Mouse (Mus musculus) heart, adult 11 months (tissue): ENCODE measurements around the gene Nudt2.
A peak's percentile ranks its signal among the peaks of the same experiment; 100 is the strongest.
"Not testable (repeated sequence)": the region's sequence is repeated elsewhere in the genome, so short reads cannot be mapped to it uniquely, and the experiment has no call there.

Source experiments
- DNase-seq: peaks from one replicate; pipeline ENCODE4 v3.0.0; 2022

The Nudt2 gene

DNA sequence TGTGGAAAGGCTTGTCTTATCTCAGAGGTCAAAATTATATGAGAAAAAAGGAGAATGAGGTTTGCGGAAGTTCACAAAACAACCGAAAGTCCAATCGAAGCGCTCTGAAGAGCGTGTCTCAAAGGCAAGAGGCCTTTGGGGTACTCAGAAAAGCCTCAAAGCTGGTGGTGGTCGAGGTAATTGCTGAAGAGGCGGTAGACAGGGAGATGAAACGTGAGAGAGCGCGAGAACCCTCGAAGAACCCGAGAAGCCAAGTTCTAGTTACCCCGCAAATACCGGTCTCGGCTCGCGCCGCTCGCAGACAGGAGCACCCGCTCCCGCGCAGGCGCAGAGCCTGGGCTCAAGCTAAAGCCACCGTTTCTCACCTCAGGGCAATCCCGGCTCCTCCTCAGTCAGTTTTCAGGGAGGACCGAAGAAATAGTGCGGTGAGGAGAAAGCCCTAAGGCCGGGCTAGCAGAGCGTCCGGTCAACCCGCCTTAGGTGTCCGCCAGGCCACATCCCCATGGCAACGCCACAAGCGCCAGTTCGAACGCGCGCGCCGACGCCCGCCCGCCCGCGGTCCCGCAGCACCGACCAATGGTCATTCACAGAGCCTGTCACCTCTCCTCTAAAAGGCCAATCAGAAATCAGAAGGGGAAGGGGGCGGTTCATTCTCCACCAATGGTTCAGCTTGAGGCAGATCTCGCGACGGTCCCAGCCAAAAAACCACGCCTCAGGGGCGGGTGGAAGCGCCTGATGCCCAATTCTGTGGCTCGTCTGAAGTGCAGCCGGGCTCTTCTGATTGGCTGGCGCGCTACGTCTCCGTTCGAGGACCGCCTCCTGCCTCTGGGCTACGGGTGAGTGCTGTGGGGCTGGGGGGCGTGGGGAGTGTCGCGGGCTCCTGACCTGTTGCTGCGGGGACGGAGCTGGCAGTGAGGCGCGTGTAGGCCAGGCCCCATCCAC is at the start of gene Nudt2, which contains the start of gene Kif24:
Gene Nudt2 (plus strand): TSS at position 807 of the 942 bp plus-strand sequence.
Gene Kif24 (minus strand): TSS at position 543 of the 942 bp plus-strand sequence.
- DNase-seq: peak; percentile 100

DNA sequence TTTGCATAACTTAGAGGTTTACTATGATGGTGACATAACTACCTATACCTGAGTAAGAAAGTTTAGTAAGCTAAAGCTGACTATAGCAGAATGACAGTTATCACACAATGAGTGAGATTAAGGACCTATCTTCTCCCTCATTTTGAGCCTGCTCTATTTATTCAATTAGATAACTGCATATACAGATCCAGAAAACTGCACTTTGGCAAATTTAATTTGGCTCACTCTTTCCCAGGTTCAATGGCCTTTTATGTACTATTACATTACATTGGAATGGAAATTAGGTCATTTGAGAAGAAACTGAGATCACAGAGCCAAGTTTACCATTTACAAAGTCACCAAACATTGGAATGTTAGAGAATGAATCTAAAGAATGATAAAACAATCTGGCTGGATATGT is 48.0 kb upstream of the Nudt2 start:
- DNase-seq: no peak

DNA sequence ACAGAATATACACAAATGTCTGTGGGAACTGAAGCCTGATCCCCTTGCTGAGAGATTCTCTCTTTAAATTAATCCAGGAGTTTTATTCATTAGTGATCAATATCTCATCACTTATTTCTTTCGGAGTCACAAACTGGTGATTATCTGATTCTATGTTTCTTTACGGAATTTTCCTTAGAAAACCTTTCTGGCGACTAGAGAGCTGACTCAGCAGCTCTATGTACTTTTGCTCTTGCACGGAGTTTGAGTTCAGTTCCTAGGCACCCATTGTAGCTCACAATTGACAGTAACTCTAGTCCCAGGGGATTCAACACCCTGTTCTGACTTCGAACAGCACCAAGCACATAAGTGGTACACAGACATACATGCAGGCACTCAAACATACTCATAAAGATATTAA is 26.0 kb upstream of the Nudt2 start:
- DNase-seq: no peak

DNA sequence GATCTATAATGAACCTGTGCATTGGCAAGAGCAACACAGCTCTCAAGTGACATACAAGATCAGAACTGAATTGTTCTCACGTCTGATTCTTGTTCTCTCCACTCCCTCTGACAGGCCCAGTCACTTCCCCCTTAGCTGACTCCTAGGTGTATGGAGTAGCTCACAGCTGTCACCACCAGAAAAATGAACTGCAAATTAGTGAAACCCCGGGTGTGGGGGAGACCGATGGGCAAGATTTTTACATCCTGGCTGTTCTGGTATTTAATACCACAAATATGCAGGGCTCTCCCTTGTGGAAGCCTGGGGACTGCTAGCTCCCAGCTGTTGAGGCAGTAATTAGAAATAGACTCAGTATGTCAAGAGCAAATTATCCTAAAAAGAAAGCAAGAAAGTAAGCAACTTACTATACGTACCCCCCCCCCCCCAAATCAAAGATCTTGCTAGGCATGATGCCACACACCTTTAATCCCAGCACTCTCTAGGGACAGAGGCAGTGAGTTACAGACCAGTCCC is 22.1 kb upstream of the Nudt2 start:
- DNase-seq: no peak

DNA sequence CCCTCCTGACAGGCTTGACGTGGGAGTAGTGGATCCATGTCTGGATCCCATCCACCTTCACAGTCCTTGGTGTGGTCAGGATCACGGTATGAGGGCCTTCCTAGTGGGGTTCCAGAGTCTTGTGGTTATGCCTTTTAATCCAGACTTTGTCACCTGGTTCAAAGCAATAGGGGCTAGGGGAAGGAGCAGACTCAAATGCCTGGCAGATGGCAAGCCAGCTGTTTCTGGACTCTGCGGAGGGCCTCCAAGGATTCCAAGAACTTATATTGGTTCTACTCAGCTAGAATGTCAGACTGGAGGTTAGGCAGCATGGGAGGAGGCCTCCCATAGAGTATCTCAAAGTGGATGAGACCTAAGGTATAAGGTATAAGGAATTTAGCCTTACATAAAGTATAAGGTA is 17.4 kb upstream of the Nudt2 start:
- DNase-seq: no peak

DNA sequence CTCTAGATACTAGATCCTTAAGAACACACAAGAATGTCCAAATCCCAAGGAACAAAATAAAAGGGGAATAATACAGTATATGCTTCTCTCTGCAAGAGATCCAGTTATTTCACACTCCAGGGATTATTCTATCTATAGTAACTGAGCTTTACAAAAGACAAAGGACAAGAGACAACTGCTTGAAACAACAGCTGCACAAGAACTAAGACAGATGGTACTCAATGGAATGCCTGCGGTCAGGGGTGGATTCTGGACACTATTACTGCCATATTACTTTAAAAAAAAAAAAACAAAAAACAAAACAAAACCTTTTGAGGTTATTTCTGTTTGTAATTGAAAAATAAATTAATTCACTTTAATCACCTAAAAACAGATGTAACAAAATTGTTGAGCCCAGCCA is 4.3 kb upstream of the Nudt2 start:
- no peak for DNase-seq

DNA sequence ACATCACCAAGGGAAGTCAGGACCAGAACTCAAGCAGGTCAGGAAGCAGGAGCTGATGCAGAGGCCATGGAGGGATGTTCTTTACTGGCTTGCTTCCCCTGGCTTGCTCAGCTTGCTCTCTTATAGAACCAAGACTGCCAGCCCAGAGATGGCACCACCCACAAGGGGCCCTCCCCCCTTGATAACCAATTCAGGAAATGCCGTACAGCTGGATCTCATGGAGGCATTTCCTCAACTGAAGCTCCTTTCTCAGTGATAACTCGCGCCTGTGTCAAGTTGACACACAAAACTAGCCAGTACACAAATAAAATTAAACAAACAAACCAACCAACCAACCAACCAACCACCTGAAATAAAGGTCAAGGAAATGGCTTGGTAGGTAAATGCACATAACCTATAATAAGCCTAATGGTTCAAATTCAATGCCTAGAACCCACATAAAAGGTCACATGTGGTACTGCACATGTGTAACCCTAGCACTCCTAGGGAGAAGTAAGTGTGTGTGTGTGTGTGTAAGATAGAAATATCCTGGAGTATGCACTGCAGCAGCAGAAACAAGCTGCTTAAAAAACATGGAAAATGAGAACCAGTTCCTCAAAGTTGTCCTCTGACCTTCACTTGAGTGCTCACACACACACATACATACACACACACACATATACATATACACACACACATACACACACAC is 1.8 kb upstream of the Nudt2 start:
- not testable (repeated sequence) for DNase-seq

DNA sequence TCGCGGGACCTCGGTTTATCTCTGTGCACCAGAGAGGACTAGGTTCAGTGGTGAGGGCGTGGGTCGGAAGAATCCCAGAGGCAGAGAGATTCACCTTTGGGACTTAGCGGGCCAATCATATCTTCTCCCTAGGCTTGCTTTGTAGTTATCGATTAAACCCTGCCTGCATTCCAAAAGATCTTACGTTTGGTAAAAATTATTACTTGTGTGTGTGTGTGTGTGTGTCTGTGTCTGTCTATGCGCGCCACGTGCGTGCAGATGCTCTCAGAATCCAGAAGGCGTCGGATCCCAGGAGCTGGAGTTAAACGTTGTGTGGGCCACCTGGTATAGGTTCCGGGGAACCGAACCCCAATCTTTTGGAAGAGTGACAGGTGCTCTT is 325 bp downstream of the Nudt2 start:
- DNase-seq: no peak

DNA sequence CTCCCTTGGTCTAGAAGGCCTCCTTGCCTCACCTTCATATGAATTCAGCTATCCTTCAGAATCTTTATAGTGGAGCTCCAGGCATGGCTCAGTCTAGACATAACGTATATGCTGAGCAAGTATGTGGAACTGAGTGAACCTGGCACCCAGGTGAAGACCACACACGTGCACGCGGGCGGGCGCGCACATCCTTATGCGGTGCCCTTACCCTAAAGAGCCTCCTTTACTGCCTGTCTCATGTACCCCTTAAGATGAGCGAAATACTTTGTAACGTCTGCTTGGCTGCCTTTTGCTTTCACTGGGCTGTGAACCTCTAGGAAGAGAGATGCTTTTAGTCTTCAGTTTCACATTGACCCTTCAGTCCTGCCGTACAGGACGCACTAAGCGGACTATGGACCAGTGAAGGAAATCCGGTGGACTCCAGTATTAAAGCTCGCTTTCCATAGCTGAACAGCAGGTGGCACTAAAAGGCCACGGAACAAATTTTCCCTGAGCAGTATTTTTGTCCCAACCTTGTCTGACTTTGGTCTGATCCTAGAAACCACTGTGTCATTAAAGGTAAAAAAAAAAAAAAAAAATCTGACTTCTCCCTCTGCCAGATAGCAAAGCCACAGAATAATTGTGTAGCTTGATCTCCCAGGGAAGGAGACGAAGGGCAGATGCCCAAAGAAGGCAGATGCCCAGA is 3.6 kb downstream of the Nudt2 start:
- DNase-seq: peak; percentile 93

DNA sequence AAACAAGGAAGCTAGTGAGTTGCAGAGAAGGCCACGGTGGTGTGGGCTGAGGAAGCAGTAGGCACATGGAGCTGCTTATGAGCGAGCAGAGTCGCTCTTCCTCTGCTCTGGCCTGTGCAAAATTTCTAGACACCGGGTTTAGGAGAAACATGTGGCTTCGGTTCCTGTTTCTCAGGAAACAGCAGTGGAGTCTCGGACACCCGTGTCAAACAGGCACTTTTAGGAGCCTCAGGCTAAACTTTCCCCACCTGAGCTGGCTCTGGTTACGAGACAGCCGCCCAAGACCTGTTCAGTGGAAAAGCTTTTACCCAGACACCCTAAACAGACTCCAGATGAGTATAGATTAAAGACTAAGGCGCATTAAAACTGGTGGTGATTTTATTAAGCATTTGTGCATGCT is 4.2 kb downstream of the Nudt2 start:
- DNase-seq: no peak

DNA sequence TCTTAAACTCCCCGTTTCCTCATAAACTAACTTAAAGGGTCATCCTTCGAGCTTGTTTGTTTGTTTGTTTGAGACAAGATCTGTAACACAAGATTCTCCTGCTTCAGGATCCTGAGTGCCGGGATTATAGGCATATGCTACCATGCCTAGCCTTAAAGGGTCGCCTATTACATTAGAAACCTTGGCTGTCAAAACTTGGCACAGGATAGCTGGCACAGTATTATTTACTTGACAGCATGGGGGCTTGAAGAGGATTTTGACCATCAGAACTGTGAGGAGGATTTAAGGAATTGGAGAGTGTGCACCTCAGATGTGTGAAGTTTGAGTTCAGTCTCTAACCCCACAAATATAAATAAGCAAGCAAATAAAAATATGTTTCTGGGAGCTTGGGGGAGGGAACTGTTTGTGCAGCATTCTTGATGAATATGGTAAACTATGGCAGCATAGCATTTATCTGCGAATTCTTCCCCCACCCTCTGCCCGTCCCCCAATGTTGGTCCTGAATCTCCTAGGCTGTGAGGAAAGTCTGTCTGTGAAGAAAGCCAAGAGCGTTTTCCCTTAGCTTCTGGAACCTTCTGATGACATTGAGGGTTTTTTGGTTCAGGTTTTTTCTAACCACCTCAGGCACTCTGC is 5.2 kb downstream of the Nudt2 start:
- DNase-seq: no peak

DNA sequence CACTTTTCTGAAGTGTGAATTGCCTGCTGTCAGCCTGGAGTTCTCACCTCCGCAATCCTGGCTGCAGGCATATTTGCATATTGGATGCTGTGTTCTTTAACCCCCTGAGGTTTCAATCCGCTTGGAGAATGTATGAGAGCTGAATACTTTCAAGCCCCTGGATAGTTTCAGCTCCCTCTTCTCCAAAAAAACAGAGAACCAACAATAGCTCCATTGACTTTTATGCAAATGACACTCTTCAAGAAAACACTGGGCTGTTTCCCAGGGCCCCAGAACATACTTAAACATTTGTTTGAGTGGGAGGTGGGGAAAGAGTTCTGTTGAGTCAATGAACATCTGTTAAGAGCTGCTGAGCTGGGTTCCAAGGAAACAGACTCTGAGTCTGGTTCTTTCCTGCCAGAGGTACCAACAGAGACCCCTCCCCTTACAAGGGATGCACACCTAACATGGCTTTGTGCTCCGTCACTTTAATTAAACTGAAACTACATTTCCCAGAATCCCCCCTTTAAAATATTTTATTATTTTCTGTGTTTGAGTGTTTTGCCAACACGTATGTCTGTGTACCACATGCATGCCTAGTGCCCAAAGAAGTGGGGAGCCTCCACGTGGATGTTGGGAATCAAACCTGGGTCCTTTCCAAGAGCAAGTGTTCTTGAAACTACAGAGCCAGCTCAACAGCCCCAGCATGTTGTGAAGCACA is 5.9 kb downstream of the Nudt2 start:
- DNase-seq: peak; percentile 92

DNA sequence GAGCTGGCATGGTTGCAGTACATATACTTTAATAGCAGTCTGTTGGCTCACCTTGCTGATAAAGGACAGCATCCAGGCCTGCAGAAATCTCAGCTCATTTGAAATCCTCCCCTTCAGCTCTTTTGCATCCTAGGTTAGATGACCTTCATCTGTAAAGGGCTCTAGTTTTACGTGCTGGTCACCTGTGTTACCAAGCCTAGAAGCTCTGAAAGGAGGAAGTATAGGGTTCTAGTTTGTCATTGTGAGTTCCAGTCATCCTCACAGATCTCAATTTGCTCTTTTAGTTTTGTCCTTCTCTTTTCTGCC is 6.4 kb downstream of the Nudt2 start:
- DNase-seq: peak; percentile 70

DNA sequence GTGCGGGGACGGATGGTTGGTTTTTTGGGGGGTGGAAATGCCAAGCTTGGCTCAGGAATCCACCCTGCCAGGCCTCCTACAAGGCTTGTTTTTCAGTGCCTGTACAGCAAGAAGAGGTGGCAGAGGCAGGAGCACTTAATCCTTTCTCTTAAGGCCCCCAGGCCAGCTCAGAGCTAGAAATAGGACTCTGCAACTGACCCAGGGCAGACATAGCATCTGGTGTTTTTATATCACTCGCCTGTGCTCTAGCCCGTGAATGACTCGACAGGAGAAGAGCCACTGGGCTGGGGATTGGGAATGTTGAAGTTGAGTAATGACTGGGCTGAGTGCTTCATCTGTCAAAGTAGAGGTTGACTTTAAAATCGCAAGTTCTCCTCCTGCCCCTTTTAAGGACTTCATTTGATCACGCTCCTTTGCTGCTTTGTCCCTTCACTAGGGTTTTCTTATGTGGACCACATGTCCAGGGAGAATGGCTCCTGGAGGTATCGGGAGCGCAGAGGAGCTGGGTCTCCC is 12.8 kb downstream of the Nudt2 start:
- peak; percentile 90 for DNase-seq

DNA sequence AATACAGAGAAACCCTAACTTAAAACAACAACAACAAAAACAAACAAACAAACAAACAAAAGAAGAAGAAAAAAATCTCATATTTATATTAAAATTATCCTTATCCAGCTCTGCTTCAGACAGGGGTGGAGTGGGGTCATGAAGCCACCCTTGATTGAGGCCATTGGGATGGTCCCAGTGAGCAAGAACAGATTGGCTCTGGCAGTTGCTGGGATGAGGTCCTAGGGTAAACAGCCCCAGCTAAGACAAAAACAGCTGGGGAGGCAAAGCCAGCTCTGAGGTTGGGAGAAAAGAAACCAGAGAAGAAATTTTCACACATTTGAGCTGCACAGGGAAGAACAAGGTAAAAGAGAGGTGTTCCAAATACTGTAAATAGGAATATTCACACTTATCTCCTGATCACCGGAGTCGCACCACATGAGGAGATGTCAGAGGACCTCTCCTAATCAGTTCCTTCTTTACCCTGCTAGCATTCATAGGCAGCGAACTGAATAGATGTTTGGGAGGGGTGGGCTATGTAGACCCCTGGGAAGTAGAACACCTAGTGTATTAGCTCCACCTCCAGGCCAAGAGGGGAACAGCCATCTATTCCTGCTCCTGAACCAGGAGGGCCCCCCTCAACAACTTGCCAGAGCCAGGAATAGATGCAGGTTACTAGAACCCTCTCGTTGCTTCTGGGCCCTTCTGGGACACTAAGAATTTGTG is 14.0 kb downstream of the Nudt2 start:
- DNase-seq: peak; percentile 95

DNA sequence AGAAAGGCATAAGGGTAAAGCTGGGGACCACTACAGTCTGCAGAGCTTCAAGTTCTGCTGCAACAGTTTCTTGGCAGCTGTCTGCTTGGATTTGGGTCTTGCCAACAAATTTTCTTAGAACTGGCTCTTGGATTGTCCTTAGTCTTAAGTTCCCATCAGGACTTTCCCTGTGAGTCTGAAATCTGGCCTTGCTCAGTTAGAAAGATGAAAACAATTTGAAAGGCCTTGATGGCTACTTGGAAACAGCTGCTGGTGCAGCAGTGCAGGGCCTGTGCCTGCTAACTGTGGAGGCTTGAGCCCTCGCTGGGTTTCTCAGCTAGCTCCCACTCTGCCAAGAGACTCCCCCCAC is 14.5 kb downstream of the Nudt2 start:
- peak; percentile 97 for DNase-seq

DNA sequence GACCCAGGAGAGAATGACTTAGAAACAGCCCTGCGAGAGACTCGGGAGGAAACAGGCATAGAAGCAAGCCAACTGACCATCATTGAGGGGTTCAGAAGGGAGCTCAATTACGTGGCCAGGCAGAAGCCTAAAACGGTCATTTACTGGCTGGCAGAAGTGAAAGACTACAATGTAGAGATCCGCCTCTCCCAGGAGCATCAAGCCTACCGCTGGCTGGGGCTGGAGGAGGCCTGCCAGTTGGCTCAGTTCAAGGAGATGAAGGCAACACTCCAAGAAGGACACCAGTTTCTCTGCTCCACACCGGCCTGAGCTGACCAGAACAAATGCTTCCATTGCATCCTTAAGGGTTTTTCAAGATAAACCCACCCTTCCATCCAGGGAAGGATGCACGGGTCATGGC is 15.3 kb downstream of the Nudt2 start:
- DNase-seq: peak; percentile 99

DNA sequence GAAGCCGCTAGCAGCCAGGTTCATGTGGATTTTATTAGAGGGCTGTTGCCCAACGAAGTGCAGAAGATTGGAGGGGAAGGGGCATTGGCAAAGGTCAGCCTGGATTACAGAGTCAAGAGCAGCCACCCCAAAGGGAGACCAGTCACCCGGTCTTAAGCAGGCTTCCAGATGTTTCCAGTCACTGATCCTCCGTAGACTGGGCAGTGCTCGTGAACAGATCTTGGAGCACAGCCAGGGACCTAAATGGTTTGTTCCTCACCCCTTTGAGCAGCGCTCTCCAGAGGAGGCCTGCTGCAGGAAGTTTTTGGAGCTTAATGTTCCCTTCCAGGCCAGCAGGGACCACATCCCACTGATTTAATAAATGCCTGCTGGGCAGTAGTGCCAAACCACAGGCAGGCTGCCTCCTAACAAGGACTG is 16.7 kb downstream of the Nudt2 start:
- DNase-seq: peak; percentile 99

DNA sequence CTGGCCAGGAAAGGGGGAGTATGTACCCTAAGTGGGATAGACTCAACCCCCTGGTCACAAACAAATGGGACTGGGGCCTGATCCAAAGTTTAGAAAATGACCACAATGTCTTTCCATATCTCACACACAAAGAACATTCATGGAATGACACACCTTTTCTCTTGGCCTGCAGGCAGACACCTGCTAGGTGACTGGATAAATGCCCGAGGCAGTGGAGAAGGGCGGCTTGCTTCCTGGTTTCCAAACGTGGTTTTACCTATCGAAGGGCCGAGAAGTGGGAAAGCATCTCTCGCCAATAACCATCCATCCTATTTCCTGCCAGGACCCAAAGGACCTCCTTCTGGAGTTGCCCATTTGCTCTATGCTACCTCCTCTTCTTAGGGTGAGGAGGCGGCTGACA is 28.0 kb downstream of the Nudt2 start:
- DNase-seq: no peak

DNA sequence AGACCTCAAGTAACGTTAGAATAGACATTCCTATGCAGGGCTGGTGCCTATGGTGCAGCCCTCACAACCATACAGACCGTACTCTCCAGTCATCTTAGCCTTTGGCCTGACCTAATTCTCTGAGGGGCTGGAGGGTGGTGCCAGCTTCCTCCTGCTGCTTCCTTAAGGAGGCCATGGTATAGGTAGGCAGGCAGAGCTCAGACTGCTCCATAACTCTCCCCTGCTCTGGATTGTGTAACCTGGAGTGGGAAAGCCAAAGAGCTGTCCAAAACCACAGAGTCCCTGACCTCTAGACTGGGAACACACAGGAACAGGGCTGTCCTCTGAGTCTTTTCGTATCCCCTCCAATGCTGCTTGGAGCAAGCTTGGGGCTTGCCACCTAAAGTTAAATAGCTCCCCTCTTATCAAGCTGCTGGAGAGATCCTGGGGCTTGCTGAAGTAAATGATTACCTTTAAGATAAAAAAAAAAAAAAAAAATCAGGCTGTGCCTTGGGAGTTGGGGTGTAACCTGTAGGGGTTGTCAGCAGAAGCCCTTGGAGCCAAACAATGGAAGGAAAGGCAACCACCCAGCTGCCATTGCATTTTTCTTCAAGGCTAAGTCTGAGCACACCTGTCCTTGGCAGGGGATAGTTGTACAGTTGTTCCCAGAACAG is 28.6 kb downstream of the Nudt2 start:
- no peak for DNase-seq

DNA sequence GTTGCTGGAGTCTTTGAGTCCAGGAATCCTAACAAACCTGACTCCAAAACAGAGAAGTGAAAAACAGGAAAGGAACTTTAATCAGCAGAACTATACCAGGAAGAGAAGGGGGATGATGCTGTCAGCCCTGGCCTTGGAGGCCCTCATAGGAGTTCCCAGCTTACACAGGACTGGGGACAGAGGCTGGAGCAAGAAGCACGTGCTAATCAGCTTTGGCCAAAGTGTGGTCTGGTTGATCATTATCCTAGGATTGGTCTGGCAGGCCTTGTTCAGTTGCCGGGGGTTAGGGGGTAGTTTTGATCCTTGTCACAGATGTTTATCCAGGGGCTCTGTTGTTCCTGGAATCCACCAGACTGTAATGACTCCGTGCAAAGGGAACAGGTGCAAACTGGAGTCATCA is 29.4 kb downstream of the Nudt2 start:
- no peak for DNase-seq
